Mouse (Mus musculus): Measurements from ENCODE around the gene Cdk20.

Cdk20 gene

GRCm38 (mm10) chr13:64432017-64432995 lies at the start of gene Cdk20:
Gene Cdk20 (plus strand): TSS chr13:64432314.
- peak; percentile 94 for DNase-seq (ENCODE audit: low read depth)

GRCm38 (mm10) chr13:64384937-64385336 lies 47.2 kb upstream of the Cdk20 start:
- no peak for DNase-seq (ENCODE audit: low read depth)

- no peak for DNase-seq (ENCODE audit: low read depth)
These were observed 46.1 kb upstream of the Cdk20 start for GRCm38 (mm10) chr13:64386048-64386447.

GRCm38 (mm10) chr13:64388415-64388814 lies 43.7 kb upstream of the Cdk20 start:
- no peak for DNase-seq (ENCODE audit: low read depth)

- no peak for DNase-seq (ENCODE audit: low read depth)
These were observed 35.1 kb upstream of the Cdk20 start for GRCm38 (mm10) chr13:64396979-64397378.

- no peak for DNase-seq (ENCODE audit: low read depth)
These were observed 34.0 kb upstream of the Cdk20 start for GRCm38 (mm10) chr13:64398065-64398464.

- DNase-seq (ENCODE audit: low read depth): no peak
These were observed 32.2 kb upstream of the Cdk20 start for GRCm38 (mm10) chr13:64399906-64400305.

- DNase-seq (ENCODE audit: low read depth): no peak
These were observed 31.2 kb upstream of the Cdk20 start for GRCm38 (mm10) chr13:64400801-64401361.

- no peak for DNase-seq (ENCODE audit: low read depth)
These were observed 30.1 kb upstream of the Cdk20 start for GRCm38 (mm10) chr13:64402006-64402405.

- no peak for DNase-seq (ENCODE audit: low read depth)
These were observed 29.6 kb upstream of the Cdk20 start for GRCm38 (mm10) chr13:64402504-64402949.

GRCm38 (mm10) chr13:64402951-64403460 lies 29.1 kb upstream of the Cdk20 start:
- no peak for DNase-seq (ENCODE audit: low read depth)

GRCm38 (mm10) chr13:64403519-64403918 lies 28.6 kb upstream of the Cdk20 start:
- DNase-seq (ENCODE audit: low read depth): no peak

- no peak for DNase-seq (ENCODE audit: low read depth)
These were observed 26.6 kb upstream of the Cdk20 start for GRCm38 (mm10) chr13:64405550-64405949.

- DNase-seq (ENCODE audit: low read depth): peak; percentile 10
These were observed 24.1 kb upstream of the Cdk20 start for GRCm38 (mm10) chr13:64407992-64408391.

- no peak for DNase-seq (ENCODE audit: low read depth)
These were observed 21.5 kb upstream of the Cdk20 start for GRCm38 (mm10) chr13:64410604-64411003.

GRCm38 (mm10) chr13:64411282-64411681 lies 20.8 kb upstream of the Cdk20 start:
- DNase-seq (ENCODE audit: low read depth): no peak

GRCm38 (mm10) chr13:64412752-64413257 lies 19.3 kb upstream of the Cdk20 start:
- no peak for DNase-seq (ENCODE audit: low read depth)

- no peak for DNase-seq (ENCODE audit: low read depth)
These were observed 16.5 kb upstream of the Cdk20 start for GRCm38 (mm10) chr13:64415659-64416058.

- no peak for DNase-seq (ENCODE audit: low read depth)
These were observed 15.0 kb upstream of the Cdk20 start for GRCm38 (mm10) chr13:64416955-64417601.

GRCm38 (mm10) chr13:64420847-64421246 lies 11.3 kb upstream of the Cdk20 start:
- DNase-seq (ENCODE audit: low read depth): no peak

GRCm38 (mm10) chr13:64421386-64421785 lies 10.7 kb upstream of the Cdk20 start:
- DNase-seq (ENCODE audit: low read depth): no peak

GRCm38 (mm10) chr13:64421952-64422606 lies 10.0 kb upstream of the Cdk20 start:
- no peak for DNase-seq (ENCODE audit: low read depth)
